Mouse (Mus musculus) cerebellum, adult (tissue): ENCODE results near the gene Ankrd7.
A peak's percentile ranks its signal among the peaks of the same experiment; 100 is the strongest.
"Not testable (repeated sequence)": the region's sequence is repeated elsewhere in the genome, so short reads cannot be mapped to it uniquely, and the experiment has no call there.

ENCODE experiments used
- ATAC-seq: cut with Nextera tagmentation; 2 replicates; pipeline ENCODE4 v1.9.2; 2017; ENCODE audit warnings: mild to moderate bottlenecking, moderate library complexity, mixed read lengths; ENCODE audit not compliant: insufficient number of reproducible peaks, low FRiP score, low TSS enrichment

Gene Ankrd7

DNA sequence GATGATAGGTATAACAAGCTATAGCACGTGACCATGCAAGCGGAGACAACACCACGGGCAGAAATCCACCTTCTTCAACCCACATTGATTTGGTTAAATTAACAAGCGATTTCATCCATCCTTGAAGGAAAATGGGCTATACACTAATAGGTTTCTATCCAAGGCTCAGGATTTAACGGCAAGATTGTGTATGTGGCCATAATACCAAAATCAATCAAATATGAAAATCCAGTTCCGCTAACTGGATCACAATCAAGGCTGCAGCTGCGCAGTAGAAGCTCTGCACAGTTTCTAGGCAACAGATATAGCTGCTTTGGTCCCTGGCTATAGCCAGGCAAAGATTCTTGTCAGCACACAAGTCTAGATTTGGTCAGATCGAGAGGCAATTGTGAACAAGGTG is at the start of gene Ankrd7:
Gene Ankrd7, plus strand, starts transcription at position 301 of the 400 bp plus-strand sequence.
- ATAC-seq: no peak

DNA sequence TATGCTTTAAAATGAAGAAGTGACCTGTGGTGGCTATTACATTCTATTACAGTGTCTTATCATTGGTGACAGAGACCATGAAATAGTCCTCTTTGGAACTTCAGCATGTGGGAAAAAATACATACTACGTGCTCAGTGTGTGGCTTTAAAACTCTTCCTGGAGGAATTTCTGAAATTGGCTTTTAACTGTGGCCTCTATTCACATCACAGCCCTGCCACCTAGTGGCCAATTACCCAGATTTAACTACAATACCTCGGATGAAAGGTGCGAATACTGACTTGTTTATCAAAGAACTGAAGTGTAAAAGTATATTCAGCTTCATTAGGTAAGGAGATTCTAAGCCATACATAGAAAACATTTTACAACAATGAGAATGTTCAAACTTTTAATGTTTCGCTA is 46.8 kb upstream of the Ankrd7 start:
- ATAC-seq: peak; percentile 58; the same call in 1 of the 2 replicates

DNA sequence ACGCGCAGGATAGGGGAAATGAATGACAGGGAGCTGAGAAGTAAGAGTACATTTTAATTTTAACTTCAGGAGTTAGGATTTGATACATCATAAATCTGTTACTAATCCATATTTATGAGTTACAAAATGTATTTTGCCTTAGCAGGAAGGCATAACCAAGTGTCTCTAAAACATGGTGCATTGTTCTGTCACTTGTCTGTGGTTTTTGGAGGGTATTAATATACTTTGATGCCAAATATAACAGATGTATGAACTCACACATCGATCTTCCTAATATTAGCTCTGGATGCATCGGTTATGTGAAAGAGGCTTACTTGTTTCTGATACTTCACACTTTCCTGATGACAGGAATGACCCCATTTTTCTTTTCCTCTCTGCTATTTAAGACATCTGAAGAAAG is 45.9 kb upstream of the Ankrd7 start:
- no peak for ATAC-seq

DNA sequence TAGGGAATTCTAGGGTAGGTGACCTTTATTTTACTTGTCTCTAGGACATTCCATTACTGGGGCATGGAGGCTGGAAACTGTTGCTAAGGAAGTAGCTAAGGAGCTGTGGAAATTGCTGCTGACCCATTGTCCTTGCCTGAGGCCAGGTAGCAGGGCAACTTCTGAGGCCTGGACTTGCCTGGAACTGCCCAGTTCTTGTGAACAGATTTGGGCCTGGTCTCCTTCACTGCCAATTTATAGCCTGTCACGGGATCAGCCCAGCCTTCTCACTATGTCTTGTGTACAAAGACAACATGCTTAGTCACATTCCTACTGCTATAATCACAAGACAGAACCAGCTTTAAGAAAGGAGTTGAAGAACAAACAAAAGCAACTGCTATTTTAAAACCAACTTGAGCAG is 43.3 kb upstream of the Ankrd7 start:
- ATAC-seq: no peak

GRCm38 (mm10) chr6:18832958-18833357 is 33.2 kb upstream of the Ankrd7 start:
- ATAC-seq: no peak

- not testable (repeated sequence) for ATAC-seq
Observed at GRCm38 (mm10) chr6:18844529-18844928, 21.6 kb upstream of the Ankrd7 start.

DNA sequence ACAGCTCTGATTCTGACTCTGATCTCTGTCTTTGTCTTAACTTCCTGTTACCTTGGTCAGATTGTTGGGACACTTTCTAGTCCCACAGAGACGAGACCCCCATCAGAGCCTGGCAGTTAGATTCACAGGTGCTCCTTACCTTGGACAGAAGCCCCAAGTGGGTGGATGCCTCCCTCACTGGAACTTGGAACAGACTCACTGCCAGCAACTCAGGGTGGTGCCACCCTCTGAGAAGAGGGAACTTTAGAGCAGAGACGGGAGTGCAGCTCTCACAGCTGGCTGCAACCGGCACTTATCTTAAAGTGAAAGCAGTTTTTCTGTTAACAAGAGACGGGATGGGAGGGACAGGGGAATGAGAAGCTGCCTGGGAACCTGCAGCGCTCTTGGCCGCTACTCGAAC is 20.5 kb upstream of the Ankrd7 start:
- ATAC-seq: not testable (repeated sequence)

- peak; percentile 100 for ATAC-seq
Observed at GRCm38 (mm10) chr6:18848051-18848701, 17.9 kb upstream of the Ankrd7 start, which contains the start of gene Lsm8. Gene Lsm8, plus strand, starts transcription at chr6:18848579.

DNA sequence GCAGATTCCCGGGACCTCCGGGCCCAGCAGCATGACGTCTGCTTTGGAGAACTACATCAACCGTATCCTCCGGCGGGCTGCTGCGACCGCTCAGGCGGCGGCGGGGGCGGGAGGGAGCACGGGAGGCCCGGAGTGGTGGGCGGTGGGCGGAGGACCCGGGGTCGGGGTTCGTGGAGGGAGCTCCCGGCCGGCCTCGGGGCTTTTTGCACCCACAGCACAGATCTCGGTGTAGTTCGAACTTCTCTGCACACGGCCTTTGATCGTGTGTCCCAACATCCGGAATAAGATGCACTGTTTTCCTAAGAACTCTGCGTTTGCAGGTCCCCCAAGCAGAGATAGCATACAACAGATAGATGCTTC is 17.4 kb upstream of the Ankrd7 start:
- ATAC-seq: peak; percentile 36; the same call in 1 of the 2 replicates

GRCm38 (mm10) chr6:18855323-18855722 is 10.8 kb upstream of the Ankrd7 start:
- no peak for ATAC-seq

- ATAC-seq: no peak
Observed at GRCm38 (mm10) chr6:18856487-18857078, 9.5 kb upstream of the Ankrd7 start.

GRCm38 (mm10) chr6:18889030-18889429 is 22.9 kb downstream of the Ankrd7 start:
- no peak for ATAC-seq

DNA sequence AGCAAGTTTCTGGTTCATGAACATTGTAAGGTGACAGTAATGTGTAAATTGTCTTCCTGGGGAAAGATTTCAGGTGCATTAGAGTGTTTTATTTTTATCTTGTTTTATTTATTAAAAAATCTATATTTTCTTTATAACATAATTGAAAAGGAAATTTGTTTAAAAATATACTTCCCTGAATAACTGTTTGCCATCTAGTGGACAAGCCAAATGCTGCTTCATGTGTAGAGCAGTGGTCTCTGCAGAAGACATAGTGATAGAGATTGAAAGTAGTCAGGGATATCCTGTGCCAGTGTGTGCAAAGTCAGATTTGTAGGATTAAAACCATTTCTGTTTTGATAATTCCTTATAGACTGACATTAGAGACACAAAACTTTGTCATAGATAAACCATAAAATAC is 28.0 kb downstream of the Ankrd7 start:
- ATAC-seq: no peak

- ATAC-seq: peak; percentile 58; the same call in 1 of the 2 replicates
Observed at GRCm38 (mm10) chr6:18907173-18907572, 41.1 kb downstream of the Ankrd7 start.

DNA sequence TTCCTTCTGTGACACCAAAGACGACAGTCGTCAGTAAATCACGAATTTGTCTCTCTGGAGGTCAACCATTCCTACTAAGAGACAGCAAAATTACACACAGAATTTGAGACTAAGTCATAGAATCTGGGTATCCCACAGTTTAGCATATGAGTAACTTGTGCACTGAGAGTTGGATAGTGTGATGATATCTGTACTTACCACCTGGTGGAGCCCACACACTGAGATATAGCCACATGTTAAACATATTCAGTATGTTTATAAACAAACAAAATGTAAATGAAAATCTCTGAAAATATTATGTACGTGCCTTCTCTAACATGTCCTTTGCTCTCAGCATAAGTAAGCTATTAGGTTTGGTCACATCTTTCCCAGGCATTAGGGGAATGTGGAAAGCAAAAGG is 47.1 kb downstream of the Ankrd7 start:
- ATAC-seq: peak; percentile 61; the same call in 1 of the 2 replicates

DNA sequence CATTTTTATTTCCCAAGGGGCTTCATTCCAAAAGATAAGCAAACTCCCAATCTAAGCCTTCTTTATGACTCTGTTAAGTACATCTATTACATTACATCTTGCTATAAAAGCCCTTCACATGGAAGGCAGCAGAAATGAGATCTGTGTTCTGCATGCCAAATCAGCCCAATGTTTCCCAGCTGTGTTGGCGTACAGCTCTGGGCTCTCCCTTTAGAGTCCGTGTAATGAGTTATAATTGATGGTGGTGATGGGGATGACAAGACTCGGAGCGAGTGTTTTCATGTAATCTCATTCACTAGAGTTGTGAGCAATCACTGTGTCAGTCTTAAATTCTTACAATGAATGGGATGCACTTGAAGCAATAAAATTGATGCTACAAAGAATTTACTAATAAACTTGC is 49.9 kb downstream of the Ankrd7 start:
- ATAC-seq: no peak

DNA sequence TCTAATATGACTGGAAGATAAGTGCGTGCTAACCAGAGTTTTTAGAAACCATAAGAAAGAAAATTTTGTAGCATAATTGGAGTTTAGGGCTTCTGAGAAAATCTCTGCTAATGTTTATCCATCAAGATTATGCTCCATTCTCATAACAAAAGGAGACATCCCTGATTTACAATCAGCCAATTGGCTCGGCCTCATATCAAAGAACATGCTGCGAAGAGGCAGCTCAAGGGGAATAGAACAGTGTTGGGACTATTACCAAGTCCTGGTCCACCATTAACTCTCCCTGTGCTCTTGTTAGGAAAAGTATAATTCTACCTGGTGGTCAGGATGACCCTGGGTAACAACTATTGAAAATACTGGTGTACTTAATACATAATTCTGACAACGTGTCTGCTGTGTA is 50.4 kb downstream of the Ankrd7 start:
- ATAC-seq: no peak
